Comparison of ENCODE assay signal across 1 mouse cellular context in genomic region chr5:140661875-140662643, GRCm38 (mm10).
A peak's percentile ranks its signal among the peaks of the same experiment; 100 is the strongest.
TF ChIP-seq lines count a peak whose summit lies in the region.

No protein-coding gene starts in this region.

TF ChIP-seq in CH12.LX, 34 proteins besides CTCF, POLR2A, EP300 and RAD21:
- no peak for TF ChIP-seq JUN (IDR thresholded peaks at IDR 0.05; ENCODE audit: insufficient read depth, low read depth, low read length)
- peak; percentile 40; the same call in 1 of the 2 replicates for TF ChIP-seq BHLHE40 (IDR thresholded peaks at IDR 0.05; ENCODE audit: low read depth, low read length)
TF ChIP-seq in CH12.LX: peak in this region for 1.
